Mouse (Mus musculus) ovary, postnatal 36 days (tissue): ENCODE measurements around the gene Hspa1b.
"Not testable (repeated sequence)": the region's sequence is repeated elsewhere in the genome, so short reads cannot be mapped to it uniquely, and the experiment has no call there.

Experiments used
- DNase-seq: peaks from one replicate; pipeline ENCODE4 v3.0.0; 2022; ENCODE audit warnings: low spot score, mixed read lengths

Gene Hspa1b

GRCm38 (mm10) chr17:34981690-34982180 is 22.7 kb upstream of the Hspa1b start, which contains the start of gene Lsm2:
TSS of gene Lsm2 (plus strand) at chr17:34981862.
- DNase-seq = peak; percentile 90

- DNase-seq = no peak
Measured at GRCm38 (mm10) chr17:34980655-34981054, 21.6 kb upstream of the Hspa1b start.

- DNase-seq = no peak
Measured at GRCm38 (mm10) chr17:34979631-34980030, 20.6 kb upstream of the Hspa1b start.

- DNase-seq = no peak
Measured at GRCm38 (mm10) chr17:34978239-34978638, 19.2 kb upstream of the Hspa1b start.

GRCm38 (mm10) chr17:34977000-34977399 is 18.0 kb upstream of the Hspa1b start:
- DNase-seq = no peak

- no peak for DNase-seq
Measured at GRCm38 (mm10) chr17:34975581-34976492, 16.8 kb upstream of the Hspa1b start.

- peak; percentile 80 for DNase-seq
Measured at GRCm38 (mm10) chr17:34972069-34972749, 13.2 kb upstream of the Hspa1b start, which contains the start of the genes Hspa1a and Hspa1l. TSS of gene Hspa1a (minus strand) at chr17:34972156. TSS of gene Hspa1l (plus strand) at chr17:34972703.

- not testable (repeated sequence) for DNase-seq
Measured at GRCm38 (mm10) chr17:34971694-34972068, 12.6 kb upstream of the Hspa1b start.

- DNase-seq = not testable (repeated sequence)
Measured at GRCm38 (mm10) chr17:34970850-34971249, 11.8 kb upstream of the Hspa1b start.

- not testable (repeated sequence) for DNase-seq
Measured at GRCm38 (mm10) chr17:34969822-34970221, 10.8 kb upstream of the Hspa1b start, which contains the start of gene Gm20481. TSS of gene Gm20481 (plus strand) at chr17:34969912.

- DNase-seq = no peak
Measured at GRCm38 (mm10) chr17:34965627-34966026, 6.6 kb upstream of the Hspa1b start.

GRCm38 (mm10) chr17:34964640-34965049 is 5.6 kb upstream of the Hspa1b start:
- no peak for DNase-seq

- no peak for DNase-seq
Measured at GRCm38 (mm10) chr17:34962841-34963240, 3.8 kb upstream of the Hspa1b start.

- DNase-seq = no peak
Measured at GRCm38 (mm10) chr17:34962125-34962524, 3.1 kb upstream of the Hspa1b start.

- no peak for DNase-seq
Measured at GRCm38 (mm10) chr17:34960702-34961493, 1.9 kb upstream of the Hspa1b start.

GRCm38 (mm10) chr17:34959881-34960515 is 960 bp upstream of the Hspa1b start:
- DNase-seq = no peak

- not testable (repeated sequence) for DNase-seq
Measured at GRCm38 (mm10) chr17:34958734-34959129, 306 bp downstream of the Hspa1b start.

GRCm38 (mm10) chr17:34957966-34958365 is 1.1 kb downstream of the Hspa1b start:
- not testable (repeated sequence) for DNase-seq

- not testable (repeated sequence) for DNase-seq
Measured at GRCm38 (mm10) chr17:34957291-34957690, 1.7 kb downstream of the Hspa1b start.

- DNase-seq = no peak
Measured at GRCm38 (mm10) chr17:34956340-34956739, 2.7 kb downstream of the Hspa1b start.

- DNase-seq = no peak
Measured at GRCm38 (mm10) chr17:34955884-34956283, 3.2 kb downstream of the Hspa1b start.
